Mouse (Mus musculus): ENCODE results near the gene Rpl35a. TPM values are rescaled to one million over a fixed set of nuclear protein-coding genes. Genes with fewer than 3 reads are reported as not detected.

The Rpl35a gene
- polyA plus RNA-seq, 1 experiment from 2014 or later: 1,004 TPM

DNA sequence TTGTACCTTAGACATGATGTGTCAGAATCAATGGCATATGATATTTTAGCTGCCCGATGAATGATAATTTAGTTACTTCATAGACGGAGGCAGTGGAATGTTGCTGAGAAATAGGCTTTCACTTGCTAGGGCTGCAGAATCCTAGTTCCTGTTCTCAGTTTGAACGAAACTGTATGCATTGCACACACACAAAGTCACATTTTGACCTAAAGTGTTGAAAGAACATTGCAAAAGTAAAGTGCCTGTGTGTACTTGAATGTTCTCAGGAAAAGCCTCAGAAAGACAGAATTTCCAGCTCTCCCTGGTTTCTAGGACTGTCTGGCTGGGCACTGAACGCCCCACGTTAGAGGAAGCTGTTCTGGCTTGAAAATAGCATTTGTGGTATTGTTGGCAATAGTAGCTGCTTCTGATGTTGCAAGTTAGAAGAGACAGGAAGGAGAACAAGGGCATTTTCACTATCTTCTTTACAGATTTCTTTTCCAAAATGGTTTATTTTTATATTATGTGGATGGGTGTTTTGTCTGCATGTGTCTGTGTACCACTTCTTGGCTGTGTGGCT, 20.9 kb downstream of the Rpl35a start:
- WGBS: 83% methylated on average over 5 of the region's 5 CpGs
- H3K4me1 ChIP-seq (replicated peaks; ENCODE audit: control insufficient read depth, insufficient read depth, low read length): no peaks in the 10 kb centered on the region
- no peak for ATAC-seq (ENCODE audit: low read depth)
- H3K27me3 ChIP-seq (ENCODE audit: control insufficient read depth, insufficient read depth, low read depth, low read length): no peaks in the 10 kb centered on the region
- no peaks in the 10 kb centered on the region for H3K36me3 ChIP-seq (ENCODE audit: control insufficient read depth, insufficient read depth, low read length)
- H3K4me2 ChIP-seq (ENCODE audit: low read depth, low read length): no peak overlapping the region
- H3K4me3 ChIP-seq (ENCODE audit: low read length): no peak overlapping the region
- H3K9ac ChIP-seq (ENCODE audit: low read length): no peak overlapping the region
- H3K27ac ChIP-seq (ENCODE audit: low read length): no peak overlapping the region
- no peaks in the 10 kb centered on the region for H3K9me3 ChIP-seq (ENCODE audit: control insufficient read depth, low read length)

DNA sequence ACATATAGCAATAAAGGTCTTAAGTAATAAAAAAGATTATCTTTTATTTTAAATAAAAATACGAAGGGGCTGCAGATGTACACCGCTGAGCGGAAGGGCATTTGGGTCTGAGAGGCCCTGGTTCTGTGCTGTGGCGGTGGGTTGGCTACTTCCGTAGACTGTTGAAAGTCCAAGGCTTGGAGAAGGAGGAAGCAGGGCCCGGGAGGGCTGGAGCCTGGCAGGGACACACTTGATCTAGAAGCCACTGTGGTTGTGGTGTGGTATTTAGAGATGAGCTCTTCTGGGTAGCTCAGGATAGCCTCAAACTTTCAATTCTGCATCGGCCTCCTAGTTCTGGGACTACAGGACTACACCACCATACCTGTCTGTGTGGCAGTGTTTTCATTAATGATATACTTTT, 23.8 kb downstream of the Rpl35a start:
- H3K9ac ChIP-seq (ENCODE audit: low read length): no peak overlapping the region
- no peaks in the 10 kb centered on the region for H3K9me3 ChIP-seq (ENCODE audit: control insufficient read depth, low read length)
- H3K27me3 ChIP-seq (ENCODE audit: control insufficient read depth, insufficient read depth, low read depth, low read length): no peaks in the 10 kb centered on the region
- no peak overlapping the region for H3K27ac ChIP-seq (ENCODE audit: low read length)
- H3K4me2 ChIP-seq (ENCODE audit: low read depth, low read length): no peak overlapping the region
- no peak overlapping the region for H3K4me3 ChIP-seq (ENCODE audit: low read length)
- 88% methylated on average over 7 of the region's 7 CpGs for WGBS
- H3K4me1 ChIP-seq (replicated peaks; ENCODE audit: control insufficient read depth, insufficient read depth, low read length): no peaks in the 10 kb centered on the region
- no peaks in the 10 kb centered on the region for H3K36me3 ChIP-seq (ENCODE audit: control insufficient read depth, insufficient read depth, low read length)
- no peak for ATAC-seq (ENCODE audit: low read depth)

DNA sequence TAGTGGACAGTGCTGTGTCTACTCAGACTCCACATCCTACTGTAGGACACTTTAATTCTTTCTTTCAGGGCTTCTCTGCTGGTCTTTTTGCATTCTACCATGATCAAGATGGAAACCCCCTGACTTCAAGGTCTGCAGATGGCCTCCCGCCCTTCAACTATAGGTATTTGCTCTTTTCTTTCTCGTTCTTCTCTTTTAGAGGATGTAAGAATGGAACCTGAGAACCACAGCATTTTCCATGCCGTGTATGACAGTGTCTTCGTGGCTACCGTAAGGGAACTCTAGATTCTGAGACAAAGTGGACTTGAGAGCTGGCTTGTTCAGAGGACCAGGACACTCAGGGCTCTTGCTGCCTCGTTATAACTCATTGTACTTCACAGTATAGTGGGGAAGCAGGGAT, 26.7 kb downstream of the Rpl35a start:
- ATAC-seq (ENCODE audit: low read depth): no peak
- Histone ChIP-seq H3K9me3 (ENCODE audit: control insufficient read depth, low read length) (no peaks in the 10 kb centered on the region), H3K9ac (ENCODE audit: low read length) (no peak overlapping the region), H3K36me3 (ENCODE audit: control insufficient read depth, insufficient read depth, low read length) (no peaks in the 10 kb centered on the region), H3K4me3 (ENCODE audit: low read length) (no peak overlapping the region), H3K27ac (ENCODE audit: low read length) (no peak overlapping the region), H3K4me1 (replicated peaks; ENCODE audit: control insufficient read depth, insufficient read depth, low read length) (no peaks in the 10 kb centered on the region), H3K4me2 (ENCODE audit: low read depth, low read length) (no peak overlapping the region), H3K27me3 (ENCODE audit: control insufficient read depth, insufficient read depth, low read depth, low read length) (no peaks in the 10 kb centered on the region)
- 85% methylated on average over 6 of the region's 6 CpGs for WGBS

DNA sequence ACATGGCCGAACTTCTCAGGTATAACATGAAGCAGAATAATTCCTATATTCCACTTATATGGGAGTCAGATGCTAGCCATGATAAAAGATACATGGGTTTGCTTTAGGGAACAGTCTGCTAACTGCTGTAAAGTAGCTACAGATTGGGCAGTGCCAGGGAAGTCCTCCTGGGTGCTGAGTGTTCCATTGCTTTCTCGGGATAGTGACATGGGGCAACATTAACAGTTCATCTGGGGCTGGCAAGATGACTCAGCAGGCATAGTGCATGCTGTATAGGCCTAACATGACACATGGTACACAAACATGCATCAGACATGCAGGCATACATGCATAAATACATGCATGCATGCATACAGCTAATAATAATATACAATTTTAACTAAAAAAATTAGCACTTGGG, 27.7 kb downstream of the Rpl35a start:
- H3K4me2 ChIP-seq (ENCODE audit: low read depth, low read length): no peak overlapping the region

DNA sequence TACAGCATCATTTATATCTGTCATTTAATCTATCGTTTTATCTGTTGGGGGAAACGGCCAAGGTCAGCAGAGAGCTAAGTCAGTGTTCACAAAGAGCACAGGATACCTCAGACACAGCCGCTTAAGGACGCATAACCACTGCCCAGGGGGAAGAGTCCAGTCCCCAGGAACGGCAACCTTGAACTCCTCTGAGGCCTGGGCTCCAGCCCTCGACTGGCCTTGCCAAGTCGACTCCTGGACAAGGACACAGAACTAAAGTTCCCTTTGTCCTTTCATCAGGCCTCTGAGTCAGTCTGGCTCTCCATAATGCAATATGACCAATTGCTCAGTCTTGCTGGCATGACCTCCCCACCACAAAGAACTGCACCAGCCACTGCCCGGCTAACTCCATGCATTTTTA, 29.4 kb downstream of the Rpl35a start:
- Histone ChIP-seq H3K36me3 (ENCODE audit: control insufficient read depth, insufficient read depth, low read length) (no peaks in the 10 kb centered on the region), H3K9ac (ENCODE audit: low read length) (no peak overlapping the region), H3K4me1 (replicated peaks; ENCODE audit: control insufficient read depth, insufficient read depth, low read length) (no peaks in the 10 kb centered on the region), H3K27me3 (ENCODE audit: control insufficient read depth, insufficient read depth, low read depth, low read length) (no peaks in the 10 kb centered on the region), H3K4me2 (ENCODE audit: low read depth, low read length) (no peak overlapping the region), H3K27ac (ENCODE audit: low read length) (no peak overlapping the region), H3K4me3 (ENCODE audit: low read length) (no peak overlapping the region), H3K9me3 (ENCODE audit: control insufficient read depth, low read length) (no peaks in the 10 kb centered on the region)
- 64% methylated on average over 8 of the region's 8 CpGs for WGBS
- no peak for ATAC-seq (ENCODE audit: low read depth)

More for the DNA sequence above, 27.7 kb downstream of the Rpl35a start:
- H3K36me3 ChIP-seq (ENCODE audit: control insufficient read depth, insufficient read depth, low read length): no peaks in the 10 kb centered on the region
- H3K4me3 ChIP-seq (ENCODE audit: low read length): no peak overlapping the region
- WGBS: 79% methylated on average over 2 of the region's 2 CpGs
- H3K9ac ChIP-seq (ENCODE audit: low read length): no peak overlapping the region
- H3K27ac ChIP-seq (ENCODE audit: low read length): no peak overlapping the region
- no peaks in the 10 kb centered on the region for H3K4me1 ChIP-seq (replicated peaks; ENCODE audit: control insufficient read depth, insufficient read depth, low read length)
- ATAC-seq (ENCODE audit: low read depth): no peak
- H3K9me3 ChIP-seq (ENCODE audit: control insufficient read depth, low read length): no peaks in the 10 kb centered on the region
- H3K27me3 ChIP-seq (ENCODE audit: control insufficient read depth, insufficient read depth, low read depth, low read length): no peaks in the 10 kb centered on the region

MicroRNAs within 50 kb of the gene (microRNA counts, 519-probe panel; counts per million panel counts)
- microRNA mmu-miR-1947: not detected

Small RNA genes lying within 50 kb of the gene (microRNA-seq; reads per million reads assigned to microRNA genes)
- gene Gm22231 (not detected), gene Mir1947 (4.1 reads per million, percentile 16 among the genes with 10 or more reads in this experiment)

Other genes starting within 250 kb of the Rpl35a start
- 0.31 and 0.55 TPM in 2 replicates for gene Smbd1, start 246.0 kb upstream of the Rpl35a start, polyA plus RNA-seq (2015; fragmentation: Nextera tagmentation; extraction: Ambion mirVana)
- 96.8 and 100 TPM in 2 replicates for gene Fyttd1, start 179.0 kb upstream of the Rpl35a start, polyA plus RNA-seq (2015; fragmentation: Nextera tagmentation; extraction: Ambion mirVana)
- 21.0 and 21.8 TPM in 2 replicates for gene Rubcn, start 178.7 kb upstream of the Rpl35a start, polyA plus RNA-seq (2015; fragmentation: Nextera tagmentation; extraction: Ambion mirVana)
- gene Lrch3, start 142.4 kb upstream of the Rpl35a start, polyA plus RNA-seq (2015; fragmentation: Nextera tagmentation; extraction: Ambion mirVana): 18.4 and 18.9 TPM in 2 replicates
- gene Iqcg, start 235 bp upstream of the Rpl35a start, polyA plus RNA-seq (2015; fragmentation: Nextera tagmentation; extraction: Ambion mirVana): 6.4 and 7.2 TPM in 2 replicates
- 2.7 and 4.0 TPM in 2 replicates for gene Lmln, start 6.1 kb downstream of the Rpl35a start, polyA plus RNA-seq (2015; fragmentation: Nextera tagmentation; extraction: Ambion mirVana)
- 14.8 and 14.9 TPM in 2 replicates for gene Osbpl11, start 128.6 kb downstream of the Rpl35a start, polyA plus RNA-seq (2015; fragmentation: Nextera tagmentation; extraction: Ambion mirVana)
- gene Snx4, start 195.0 kb downstream of the Rpl35a start, polyA plus RNA-seq (2015; fragmentation: Nextera tagmentation; extraction: Ambion mirVana): 127 and 135 TPM in 2 replicates

Data from lung, embryonic 16.5 days (tissue).